Mouse (Mus musculus): ENCODE data around the gene Fbxl5.

Gene Fbxl5

DNA sequence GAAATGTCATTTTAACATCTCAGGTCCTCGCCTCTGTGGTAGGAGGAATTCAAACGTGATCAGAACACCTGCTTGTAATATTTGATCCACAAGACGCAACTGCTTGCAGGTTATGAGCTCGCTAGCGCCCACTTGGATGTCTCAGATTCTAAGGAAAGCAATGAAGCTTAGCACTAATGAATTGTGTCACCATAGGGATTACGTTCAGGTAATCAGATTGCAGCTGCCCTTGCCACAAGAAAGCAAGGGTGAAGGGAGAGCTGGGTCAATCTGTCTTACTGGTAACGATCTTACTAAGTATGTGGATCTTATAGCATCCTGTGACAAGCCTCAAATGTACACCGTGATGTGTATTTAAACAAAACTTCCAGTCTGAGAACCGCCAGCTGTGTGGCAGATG, 5.9 kb upstream of the Fbxl5 start:
- no peak for DNase-seq

DNA sequence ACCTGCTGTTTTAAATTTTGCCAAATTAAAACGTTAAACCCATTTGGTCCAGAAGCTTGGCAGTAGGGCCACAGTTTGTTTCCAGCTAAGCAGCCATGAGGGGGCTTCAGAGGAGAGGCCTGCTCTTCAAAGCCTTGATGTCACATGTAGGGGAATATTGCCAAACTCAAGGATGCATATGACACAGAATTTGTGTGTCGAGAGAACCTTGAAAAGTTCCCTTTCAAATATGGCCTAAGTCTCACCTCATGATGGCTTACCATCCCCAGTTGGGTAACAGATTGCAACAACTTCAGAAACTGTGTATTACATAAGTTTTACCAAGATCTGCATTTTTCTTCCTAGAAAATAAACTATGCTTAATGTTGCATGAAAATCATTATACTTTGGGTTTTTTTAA, 5.4 kb upstream of the Fbxl5 start:
- no peak for DNase-seq

DNA sequence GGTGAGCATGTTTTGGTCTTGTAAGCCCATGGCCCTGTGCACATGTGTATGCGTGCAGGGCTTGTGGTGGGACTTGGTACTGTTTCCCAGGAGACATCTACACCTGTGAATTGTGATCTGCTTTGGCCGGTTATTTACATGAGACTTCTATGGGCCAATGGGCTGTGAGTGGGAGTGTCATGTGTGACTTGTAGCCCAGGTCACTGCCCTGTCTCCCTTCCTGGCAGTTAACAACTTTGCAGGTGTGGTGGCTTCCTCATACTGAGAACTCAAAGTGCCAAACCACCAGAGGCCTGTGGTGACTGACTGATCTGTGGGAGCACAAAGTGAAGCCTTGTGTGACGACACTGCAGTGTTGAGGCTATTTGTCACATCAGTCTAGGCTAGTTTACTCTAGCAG, 3.1 kb upstream of the Fbxl5 start:
- DNase-seq: peak; percentile 39 to 63

DNA sequence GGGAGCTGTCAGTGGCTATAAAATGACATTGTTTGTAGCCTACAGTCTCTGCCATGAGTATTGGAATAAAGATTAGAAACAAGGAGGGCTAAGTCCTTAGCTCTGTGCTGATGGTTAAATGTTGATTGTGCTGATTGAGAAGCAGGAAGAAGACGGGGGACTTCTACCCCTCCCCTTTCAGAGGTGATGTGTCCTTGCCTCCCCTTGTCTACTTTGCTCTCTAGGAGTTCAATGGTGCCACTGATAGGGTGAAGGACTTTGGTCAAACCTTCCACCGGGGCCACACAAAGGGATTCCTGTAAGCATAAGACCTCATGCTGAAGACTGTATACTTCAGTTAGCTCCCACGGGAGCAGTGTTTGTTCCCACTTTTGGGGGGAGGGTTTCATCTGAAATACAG, 1.4 kb upstream of the Fbxl5 start:
- DNase-seq: no peak

DNA sequence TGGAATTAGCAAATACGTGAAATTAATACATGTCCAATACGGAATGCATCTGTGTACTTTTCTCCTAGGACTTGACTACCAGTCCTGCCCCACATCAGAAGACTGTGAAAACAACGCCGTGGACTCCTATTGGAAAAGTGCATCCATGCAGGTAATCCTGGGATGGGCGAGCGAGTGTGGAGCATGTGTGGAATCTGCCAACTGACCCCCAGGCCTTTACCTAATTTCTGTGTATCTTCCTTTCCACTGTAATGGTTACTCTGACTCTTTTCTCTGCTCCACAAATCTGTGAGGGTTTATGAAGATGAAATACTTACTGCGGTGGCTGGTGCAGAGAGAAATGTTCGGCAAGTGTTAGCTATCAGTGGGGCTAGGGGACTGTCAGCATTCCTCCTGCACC, 761 bp upstream of the Fbxl5 start:
- DNase-seq: no peak

DNA sequence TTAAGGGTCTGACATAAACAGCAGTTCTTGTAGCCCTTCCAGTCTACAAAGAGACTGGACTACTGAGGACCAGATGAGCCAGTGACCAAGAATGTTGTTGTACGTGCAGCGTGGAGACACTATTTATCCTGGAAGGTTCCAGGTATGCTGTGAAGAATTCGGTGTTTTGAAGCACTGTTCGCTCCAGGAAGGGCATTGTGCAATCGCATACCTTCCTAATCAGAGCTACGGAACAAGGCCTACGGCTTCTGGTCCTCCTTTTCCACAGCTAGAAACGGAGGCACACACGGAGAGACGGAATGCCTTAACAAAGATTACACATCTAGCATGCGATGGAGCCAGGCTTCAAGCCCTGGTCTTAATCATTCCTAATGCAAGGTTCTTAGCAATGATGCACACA, 653 bp downstream of the Fbxl5 start:
- no peak for DNase-seq

DNA sequence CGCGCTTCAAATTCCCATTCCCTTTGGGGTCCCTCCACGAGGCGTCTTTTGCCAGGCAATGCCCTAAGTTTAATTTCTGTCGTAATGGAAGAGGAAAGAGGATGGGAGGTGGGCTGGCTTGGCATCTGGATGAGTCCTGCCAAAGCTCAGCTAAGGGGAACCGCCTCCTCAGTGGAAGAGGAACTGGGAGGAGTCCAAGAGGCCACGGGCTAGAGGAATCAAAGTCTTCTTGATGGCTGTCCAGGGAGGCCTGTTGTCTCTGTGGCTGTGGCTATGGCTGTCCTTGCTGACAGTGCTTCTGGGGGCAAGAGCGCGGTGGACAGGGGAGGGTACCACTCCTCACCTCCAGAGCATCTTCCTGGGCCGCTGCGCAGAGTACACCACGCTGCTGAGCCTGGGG, 2.7 kb downstream of the Fbxl5 start, which contains the start of gene Bst1:
Gene Bst1 (plus strand): TSS at position 191 of the 400 bp plus-strand sequence.
- no peak for DNase-seq

DNA sequence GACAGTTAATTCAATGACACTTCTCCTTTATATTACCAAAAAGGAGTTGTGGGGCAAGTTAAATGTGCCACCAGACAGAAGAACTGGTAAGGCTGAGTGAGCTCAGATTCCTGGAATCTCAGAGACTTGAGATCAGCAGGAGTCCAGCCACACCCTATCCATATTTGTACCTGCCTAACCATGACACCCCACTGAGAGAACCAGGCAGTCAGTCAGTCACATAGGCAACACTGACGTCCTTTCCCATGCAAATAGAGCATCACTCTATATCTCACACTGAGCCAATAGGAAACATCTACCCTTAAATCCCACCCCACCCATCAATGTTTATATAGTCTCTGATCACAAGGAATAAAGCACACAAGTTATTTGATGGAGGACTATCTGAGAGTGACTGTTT, 5.7 kb downstream of the Fbxl5 start:
- no peak for DNase-seq

DNA sequence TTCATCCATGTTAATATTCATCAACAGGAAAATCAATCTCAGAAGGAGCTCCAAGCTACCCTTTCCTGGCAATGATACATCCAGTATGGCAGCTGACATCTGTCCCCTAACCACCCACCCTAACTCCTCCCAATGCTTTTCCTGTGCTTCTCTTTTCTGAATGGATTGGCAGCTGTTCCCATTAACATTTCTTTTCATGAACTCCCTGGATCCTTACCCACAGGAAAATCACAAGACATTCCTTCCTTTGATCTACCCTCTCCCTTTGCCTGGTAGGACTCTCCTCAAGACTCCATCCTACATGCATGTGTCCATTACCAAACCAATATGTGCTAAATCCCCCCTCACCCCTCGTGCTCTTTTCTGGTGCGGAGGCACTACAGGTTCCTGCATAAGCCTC, 6.9 kb downstream of the Fbxl5 start:
- no peak for DNase-seq

DNA sequence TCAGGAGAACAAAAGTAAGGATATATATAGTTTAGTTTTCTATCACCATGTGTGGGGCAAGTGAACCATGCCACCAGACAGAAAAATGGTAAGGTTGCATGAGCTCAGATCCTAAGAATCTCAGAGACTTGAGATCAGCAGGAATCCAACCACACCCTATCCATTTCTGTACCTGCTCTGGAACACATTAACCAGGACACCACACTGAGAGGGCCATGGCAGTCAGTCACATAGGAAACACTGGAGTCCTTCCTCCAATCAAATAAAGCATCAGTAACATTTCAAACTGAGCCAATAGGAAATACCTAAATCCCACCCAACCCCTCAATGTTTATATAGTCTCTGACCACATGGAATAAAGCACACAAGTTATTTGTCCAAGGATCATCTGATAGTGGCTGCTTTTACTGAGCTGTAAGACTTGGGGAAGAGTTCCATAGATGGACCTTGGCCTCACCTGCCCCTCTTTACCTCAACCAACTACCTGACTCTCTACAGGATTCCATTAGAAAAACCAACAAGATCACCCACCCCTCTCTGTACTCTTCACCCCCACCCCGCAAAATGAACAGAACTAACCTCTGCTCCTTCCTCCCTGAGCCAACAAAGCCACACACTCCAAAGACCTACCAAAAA, 10.9 kb downstream of the Fbxl5 start:
- DNase-seq: no peak

DNA sequence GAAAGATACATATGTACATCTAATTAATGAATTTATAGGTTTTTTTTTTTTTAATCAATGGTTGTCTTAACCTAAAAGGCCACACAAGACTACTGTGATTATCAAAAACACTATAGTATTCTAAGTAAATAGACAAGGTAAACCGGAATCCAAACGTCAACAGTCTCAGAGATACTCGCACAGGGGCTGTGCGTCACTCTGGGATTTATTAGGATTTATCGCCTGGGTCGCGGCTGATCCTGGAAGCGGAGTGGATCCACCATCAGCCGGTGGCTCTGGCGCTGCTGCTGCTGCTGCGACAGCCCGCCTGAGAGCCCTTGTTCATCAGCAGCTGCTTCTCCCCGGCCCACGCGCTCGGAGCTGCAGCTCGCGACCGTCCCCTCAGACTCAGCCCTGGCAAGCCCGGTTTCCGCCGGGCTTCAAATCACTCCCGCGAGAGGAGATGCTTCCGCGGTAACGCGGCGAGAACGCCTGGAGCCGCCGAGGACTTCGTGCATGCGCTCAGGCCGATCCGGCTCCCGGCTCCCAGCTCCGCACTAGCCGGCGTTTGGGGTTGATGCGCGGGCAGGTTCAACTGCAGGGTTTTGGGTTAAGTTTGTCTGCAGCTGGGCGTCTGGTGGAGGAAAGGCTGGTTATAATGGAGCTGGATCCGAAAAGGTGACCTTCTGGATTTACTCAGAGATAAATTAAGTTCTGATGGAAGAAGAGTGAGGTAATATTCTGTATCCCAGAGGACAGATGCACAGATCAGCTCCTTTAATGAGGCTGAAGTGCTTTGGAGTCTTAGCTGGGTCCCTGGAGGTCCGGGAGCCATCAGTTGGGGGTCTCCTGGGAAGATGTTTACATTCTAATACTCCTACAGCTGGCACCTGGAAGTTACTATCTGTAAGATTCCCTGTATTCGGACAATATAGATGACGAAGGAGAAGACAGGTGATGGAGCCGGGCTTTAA, 13.4 kb downstream of the Fbxl5 start:
- peak; percentile 53 to 64 for DNase-seq

DNA sequence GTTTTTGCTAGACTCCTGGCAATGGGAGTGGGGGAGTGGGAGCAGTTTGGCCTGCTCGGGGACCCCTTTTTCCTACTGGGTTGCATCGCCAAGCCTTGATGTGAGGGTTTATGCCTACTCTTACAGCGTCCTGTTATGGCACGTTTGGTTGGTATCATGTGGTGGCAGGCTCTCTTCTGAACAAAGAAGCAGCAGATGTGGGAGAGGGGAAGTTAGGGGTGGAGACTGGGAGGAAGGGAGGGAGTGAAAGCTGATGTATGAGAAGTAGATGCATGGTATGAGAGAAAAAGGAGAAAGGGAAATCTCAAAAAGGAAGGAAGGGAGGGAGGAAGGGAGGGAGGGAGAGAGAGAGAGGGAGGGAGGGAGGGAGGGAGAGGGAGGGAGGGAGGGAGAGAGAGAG, 14.5 kb downstream of the Fbxl5 start:
- DNase-seq: no peak

DNA sequence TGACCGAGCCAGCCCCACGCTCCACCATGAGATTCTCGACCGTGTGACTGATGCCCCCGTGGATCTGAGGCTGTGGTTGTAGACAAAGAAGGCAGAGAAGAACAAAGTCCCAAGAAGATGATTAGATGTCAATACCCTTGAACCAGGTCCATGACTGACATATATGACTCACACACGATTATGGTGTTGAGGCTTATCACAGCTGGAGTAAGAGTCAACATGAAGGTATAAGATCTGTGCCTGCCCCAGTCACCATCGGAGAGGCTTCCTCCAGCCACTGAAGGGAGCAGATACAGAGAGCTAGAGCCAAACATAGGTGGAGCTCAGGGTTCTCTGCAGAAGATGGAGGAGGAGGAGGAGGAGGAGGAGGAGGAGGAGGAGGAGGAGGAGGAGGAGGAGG, 15.1 kb downstream of the Fbxl5 start:
- DNase-seq: no peak

DNA sequence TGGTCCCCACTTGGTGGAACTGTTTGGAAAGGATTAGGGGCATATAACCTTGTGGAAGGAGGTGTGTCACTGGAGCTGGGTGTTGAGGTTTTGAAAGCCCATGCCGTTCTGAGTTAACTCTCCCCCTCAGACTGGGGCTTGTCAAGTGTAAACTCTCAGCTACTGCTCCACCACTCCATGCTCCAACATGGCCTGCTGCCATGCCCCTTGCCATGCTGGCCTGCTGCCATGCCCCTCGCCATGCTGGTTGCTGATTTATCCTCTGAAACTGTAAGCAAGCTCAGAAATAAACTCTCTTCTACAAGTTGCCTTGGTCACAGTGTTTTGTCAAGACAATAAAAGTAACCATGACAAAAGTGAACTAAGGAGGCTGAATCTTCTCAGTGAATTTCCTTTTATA, 16.0 kb downstream of the Fbxl5 start:
- no peak for DNase-seq

DNA sequence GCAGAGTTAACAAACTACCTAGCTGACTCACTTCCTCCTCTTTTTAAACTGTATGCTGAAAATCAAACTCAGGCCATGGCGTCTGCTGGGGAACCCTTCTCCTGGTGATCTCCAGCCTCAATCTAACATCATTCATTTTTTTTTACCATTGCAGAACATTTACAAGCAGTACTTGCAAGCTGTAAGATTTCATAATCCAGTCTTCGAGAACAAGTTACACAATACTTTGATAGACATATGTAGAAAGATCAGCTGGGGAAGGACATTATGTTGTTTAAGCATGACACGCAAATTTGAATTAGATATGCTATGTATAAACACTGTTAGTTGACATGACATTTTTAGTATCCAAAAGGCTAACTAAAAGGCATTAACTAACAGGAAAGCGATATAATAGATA, 19.6 kb downstream of the Fbxl5 start:
- no peak for DNase-seq

DNA sequence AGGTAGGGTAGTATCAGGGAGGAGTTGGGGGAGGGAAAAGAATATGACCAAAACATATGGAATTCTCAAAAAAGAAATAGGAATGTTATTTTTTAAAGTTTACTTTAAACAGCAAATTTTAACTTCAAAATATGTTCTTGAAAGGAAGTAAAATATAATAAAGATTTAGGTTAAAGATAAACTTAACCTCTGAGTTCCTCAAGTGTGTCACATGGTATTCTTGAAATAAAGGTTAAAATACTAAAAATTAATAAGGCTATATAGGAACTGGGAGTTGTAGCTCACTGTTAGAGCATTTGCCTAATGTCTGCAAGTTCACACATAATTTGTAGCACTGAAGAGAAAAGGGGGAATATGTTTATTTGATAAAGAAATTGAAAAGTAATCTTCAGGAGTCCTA, 20.2 kb downstream of the Fbxl5 start:
- DNase-seq: no peak

DNA sequence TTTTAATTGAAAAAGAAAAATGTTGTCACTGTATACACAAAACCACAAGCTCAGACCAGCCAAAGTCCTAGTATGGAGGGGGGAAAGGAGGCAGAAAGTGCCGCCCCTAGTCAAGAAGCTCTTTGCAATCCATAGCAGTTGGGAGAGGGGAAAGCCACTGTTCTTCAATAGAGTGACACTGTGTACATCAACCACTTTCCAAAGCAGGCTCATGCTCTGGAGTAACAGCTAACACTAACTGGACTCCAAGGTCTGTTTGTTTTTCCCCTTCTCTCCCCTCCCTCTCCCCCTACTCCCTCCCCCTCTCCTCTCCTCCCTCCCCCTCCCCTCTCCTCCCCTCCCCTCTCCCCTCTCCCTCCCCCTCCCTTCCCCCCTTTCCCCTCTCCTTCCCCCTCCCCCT, 20.7 kb downstream of the Fbxl5 start:
- DNase-seq: no peak

DNA sequence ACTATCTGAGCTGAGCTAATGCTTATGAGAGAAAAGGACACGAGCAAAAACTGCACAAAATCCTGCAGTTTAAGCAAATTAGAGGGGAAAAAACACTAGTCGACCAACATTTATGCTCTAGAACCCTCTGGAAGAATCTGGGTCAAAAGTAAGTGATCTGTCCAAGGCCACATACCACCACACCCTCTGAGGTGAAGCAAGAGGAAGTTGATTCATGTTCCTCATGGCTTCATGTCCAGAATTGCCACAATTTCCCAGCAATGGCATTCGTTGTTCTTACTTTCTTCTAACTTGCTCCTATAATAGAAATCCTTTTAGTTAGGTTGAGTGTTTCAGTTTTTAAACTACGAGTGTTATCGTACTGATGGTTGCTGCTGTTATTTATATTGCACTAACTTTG, 21.9 kb downstream of the Fbxl5 start:
- DNase-seq: no peak

DNA sequence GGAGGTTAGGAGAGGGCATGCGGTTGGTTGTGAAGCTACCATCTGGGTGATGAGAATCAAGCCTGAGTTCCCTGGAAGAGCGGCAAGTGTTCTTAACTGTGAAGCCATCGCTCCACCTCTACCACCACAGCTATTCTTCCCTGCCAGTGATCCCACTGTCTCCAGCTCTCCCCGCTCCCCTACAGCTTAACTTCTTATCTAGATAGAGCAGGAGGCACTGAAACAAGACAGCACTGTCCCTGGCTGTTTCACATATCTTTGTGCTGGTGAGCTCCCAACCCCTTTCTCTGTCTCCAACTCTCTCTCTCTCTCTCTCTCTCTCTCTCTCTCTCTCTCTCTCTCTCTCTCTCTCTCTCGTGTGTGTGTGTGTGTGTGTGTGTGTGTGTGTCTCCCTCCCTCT, 29.1 kb downstream of the Fbxl5 start:
- no peak for DNase-seq

DNA sequence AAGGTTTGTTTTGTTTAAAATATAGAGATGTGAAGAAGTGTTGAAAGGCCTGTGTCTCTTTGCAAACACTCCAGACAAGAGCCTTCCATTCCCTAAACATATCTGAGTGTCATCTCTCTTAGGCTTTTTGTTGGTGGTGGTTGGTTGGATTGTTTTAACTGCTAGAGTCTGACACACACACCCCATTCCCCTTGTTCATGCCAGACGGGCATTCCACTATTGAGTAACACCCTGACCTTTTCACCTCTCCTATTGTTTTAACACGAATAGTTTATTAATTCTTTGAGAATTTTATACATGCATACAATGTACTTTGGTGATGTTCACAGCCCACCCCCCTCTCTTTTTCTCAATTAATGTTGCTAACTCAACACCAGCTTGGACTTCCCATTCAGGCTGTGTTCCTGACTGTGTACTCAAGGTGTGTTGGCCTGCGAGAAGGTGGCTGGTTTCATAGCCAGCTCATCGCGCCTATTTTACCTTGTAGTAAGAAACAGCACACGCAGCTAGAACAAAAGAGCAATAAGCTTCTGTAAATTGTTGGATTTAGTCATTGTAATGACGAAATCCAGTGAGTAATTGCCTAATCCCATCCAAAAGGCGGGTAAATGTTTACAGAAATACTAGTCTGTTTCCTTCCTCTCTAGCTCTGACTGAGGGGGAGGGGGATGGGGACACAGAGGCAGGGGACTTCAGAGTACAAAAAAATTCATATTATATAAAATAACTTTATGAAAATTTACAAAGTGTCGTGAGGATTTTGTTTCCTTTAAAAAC, 33.3 kb downstream of the Fbxl5 start:
- no peak for DNase-seq

DNA sequence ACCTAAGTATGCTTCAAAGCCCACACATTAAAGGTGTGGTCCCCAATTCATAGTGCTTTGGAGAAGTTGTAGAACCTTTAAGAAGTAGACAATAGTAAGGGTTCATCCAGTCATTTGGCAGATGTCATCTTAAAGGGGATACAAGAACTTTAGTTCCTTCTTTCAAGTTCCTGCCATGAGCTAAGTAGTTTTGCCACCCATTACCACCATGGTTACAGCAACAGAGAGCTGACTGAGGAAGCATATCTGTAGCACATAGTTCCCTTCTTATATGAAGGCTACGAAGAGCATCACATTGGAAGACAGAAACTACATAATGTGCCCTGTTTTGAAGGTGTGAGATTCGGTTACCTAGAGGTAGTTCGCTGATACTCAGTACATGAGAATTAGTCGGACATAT, 34.8 kb downstream of the Fbxl5 start:
- no peak for DNase-seq

DNA sequence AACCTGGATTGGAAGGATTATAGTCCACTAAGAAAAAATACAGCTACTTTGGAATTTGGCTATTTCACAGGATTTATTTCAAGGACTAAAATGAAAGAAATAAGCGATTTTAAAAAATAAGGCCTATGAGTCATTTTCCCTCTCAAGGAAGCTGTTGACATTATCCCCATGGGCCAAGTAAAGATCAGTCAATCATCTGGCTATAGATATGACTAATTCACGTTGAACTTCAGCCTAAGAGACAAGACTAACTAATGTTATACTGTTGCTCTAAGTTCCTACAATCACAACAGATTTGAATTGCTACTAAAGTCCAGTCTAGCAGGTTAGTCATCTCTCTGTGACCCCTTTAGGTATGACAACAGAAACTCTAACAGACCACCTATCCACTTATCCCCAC, 37.4 kb downstream of the Fbxl5 start:
- no peak for DNase-seq
